Mouse (Mus musculus) forebrain, postnatal 0 days (tissue): Measurements from ENCODE around the gene Bard1. TPM values are rescaled to one million over a fixed set of nuclear protein-coding genes. Genes with fewer than 3 reads are reported as not detected.

Experiments
- ATAC-seq: fragments of 200-750 bp; cut with Nextera tagmentation; 2 replicates; pipeline ENCODE4 v1.8.0; 2017; ENCODE audit warnings: mild to moderate bottlenecking, moderate library complexity
- DNase-seq: peaks from one replicate; pipeline ENCODE4 v3.0.0-alpha.2; 2015
- H3K27ac ChIP-seq: fragments of 300-500 bp; sonication (generic); 2 replicates; pipeline ENCODE4 v1.5.1; 2014; ENCODE audit warnings: low read depth, mild to moderate bottlenecking, antibody characterized with exemption, low read length, moderate library complexity, mixed read lengths
- H3K27me3 ChIP-seq: fragments of 300-500 bp; sonication (generic); 2 replicates; pipeline ENCODE4 v1.6.1; 2014; ENCODE audit warnings: mild to moderate bottlenecking, low read length, mixed read lengths; ENCODE audit not compliant: insufficient read depth
- H3K36me3 ChIP-seq: fragments of 300-500 bp; sonication (generic); 2 replicates; pipeline ENCODE4 v1.6.1; 2014; ENCODE audit warnings: mild to moderate bottlenecking, moderate library complexity; ENCODE audit not compliant: insufficient read depth
- H3K4me1 ChIP-seq: fragments of 300-500 bp; sonication (generic); 2 replicates; pipeline ENCODE4 v1.6.1; 2014; ENCODE audit warnings: antibody characterized with exemption; ENCODE audit not compliant: insufficient read depth
- H3K4me2 ChIP-seq: fragments of 300-500 bp; sonication (generic); 2 replicates; pipeline ENCODE4 v1.6.1; 2014; ENCODE audit warnings: low read depth, mild to moderate bottlenecking, moderate library complexity
- H3K4me3 ChIP-seq: fragments of 300-500 bp; sonication (generic); 2 replicates; pipeline ENCODE4 v1.5.1; 2014; ENCODE audit warnings: low read depth, low read length, mixed read lengths
- H3K9ac ChIP-seq: fragments of 300-500 bp; sonication (generic); 2 replicates; pipeline ENCODE4 v1.6.1; 2014; ENCODE audit warnings: mild to moderate bottlenecking
- H3K9me3 ChIP-seq: fragments of 300-500 bp; sonication (generic); 2 replicates; pipeline ENCODE4 v1.6.1; 2016; ENCODE audit warnings: low read length
- CTCF ChIP-seq: sonication (generic); IDR thresholded peaks from 2 replicates; pipeline ENCODE4 v1.5.1; 2016; ENCODE audit warnings: antibody characterized with exemption, control low read depth, low read depth
- WGBS: fragments of 180-500 bp; shearing (Covaris S2); extraction: QIAGEN DNeasy Blood & Tissue Kit; methylation state at CpG from one replicate; pipeline ENCODE4 v1.1.7; 2014; 5-methylcytosine and 5-hydroxymethylcytosine counted together
- polyA plus RNA-seq: library from polyadenylated mRNA; unstranded; fragments of >200 nt; fragmentation: Nextera tagmentation; extraction: Ambion mirVana; gene quantifications from 2 replicates; pipeline ENCODE4 v1.2.1, GENCODE M21; 2015
- total RNA-seq: library from RNA; depleted of rRNA; stranded (reverse); fragments of >200 nt; gene quantifications from 2 replicates; pipeline ENCODE4 v1.2.3, GENCODE M21; 2014

Bard1 gene
- total and polyA plus RNA-seq, 2 experiments from 2014 or later = 0.27 to 1.8 TPM

- no peak for TF ChIP-seq CTCF
- 92% methylated on average over 6 of the region's 6 CpGs for WGBS
- H3K36me3 ChIP-seq = no peaks in the 10 kb centered on the region
Measured at GRCm38 (mm10) chr1:71005998-71006397, 96.9 kb downstream of the Bard1 start.

GRCm38 (mm10) chr1:71004177-71004576 is 98.8 kb downstream of the Bard1 start:
- no peak for ATAC-seq
- no peaks in the 10 kb centered on the region for H3K9me3 ChIP-seq
- WGBS = 54% methylated on average over 1 of the region's 1 CpGs
- no peak for TF ChIP-seq CTCF
- H3K27ac ChIP-seq = no peak overlapping the region
- no peaks in the 10 kb centered on the region for H3K27me3 ChIP-seq
- no peak overlapping the region for H3K4me3 ChIP-seq
- H3K4me2 ChIP-seq = no peak overlapping the region
- no peak for DNase-seq
- no peak overlapping the region for H3K9ac ChIP-seq
- H3K36me3 ChIP-seq = no peaks in the 10 kb centered on the region
- no peaks in the 10 kb centered on the region for H3K4me1 ChIP-seq

More at GRCm38 (mm10) chr1:71005998-71006397, 96.9 kb downstream of the Bard1 start:
- DNase-seq (no peak), ATAC-seq (no peak)
- Histone ChIP-seq H3K27me3 (no peaks in the 10 kb centered on the region), H3K4me3 (no peak overlapping the region), H3K4me1 (no peaks in the 10 kb centered on the region), H3K9ac (no peak overlapping the region), H3K4me2 (no peak overlapping the region), H3K9me3 (peaks cover 5% of the 10 kb centered on the region; the same call in 1 of the 2 replicates), H3K27ac (no peak overlapping the region)

- Histone ChIP-seq H3K27me3 (no peaks in the 10 kb centered on the region), H3K4me2 (no peak overlapping the region), H3K27ac (no peak overlapping the region), H3K9me3 (no peaks in the 10 kb centered on the region), H3K36me3 (no peaks in the 10 kb centered on the region), H3K9ac (no peak overlapping the region), H3K4me1 (no peaks in the 10 kb centered on the region), H3K4me3 (no peak overlapping the region)
- TF ChIP-seq CTCF = no peak
- DNase-seq (no peak), ATAC-seq (no peak)
- 87% methylated on average over 1 of the region's 1 CpGs for WGBS
Measured at GRCm38 (mm10) chr1:71003741-71004140, 99.2 kb downstream of the Bard1 start.

GRCm38 (mm10) chr1:70997377-70997993 is 105.5 kb downstream of the Bard1 start:
- Histone ChIP-seq H3K4me1 (no peaks in the 10 kb centered on the region), H3K27ac (no peak overlapping the region), H3K27me3 (no peaks in the 10 kb centered on the region), H3K4me3 (no peak overlapping the region), H3K4me2 (no peak overlapping the region), H3K9ac (no peak overlapping the region), H3K9me3 (no peaks in the 10 kb centered on the region), H3K36me3 (no peaks in the 10 kb centered on the region)
- ATAC-seq = peak; percentile 75
- DNase-seq = peak; percentile 39
- TF ChIP-seq CTCF = no peak
- 33% methylated on average over 10 of the region's 10 CpGs for WGBS

GRCm38 (mm10) chr1:70996766-70997165 is 106.2 kb downstream of the Bard1 start:
- WGBS = 67% methylated on average over 3 of the region's 3 CpGs
- no peak for TF ChIP-seq CTCF
- no peak overlapping the region for H3K9ac ChIP-seq
- DNase-seq (peak; percentile 6), ATAC-seq (no peak)
- H3K4me3 ChIP-seq = no peak overlapping the region
- H3K36me3 ChIP-seq = no peaks in the 10 kb centered on the region
- H3K27ac ChIP-seq = no peak overlapping the region
- no peaks in the 10 kb centered on the region for H3K9me3 ChIP-seq
- H3K4me2 ChIP-seq = no peak overlapping the region
- no peaks in the 10 kb centered on the region for H3K27me3 ChIP-seq
- H3K4me1 ChIP-seq = no peaks in the 10 kb centered on the region
